Mouse (Mus musculus) hindbrain, embryonic 11.5 days (tissue): ENCODE results near the gene Olfr907. TPM values are rescaled to one million over a fixed set of nuclear protein-coding genes. Genes with fewer than 3 reads are reported as not detected.

Experiments used
- ATAC-seq: fragments of 200-750 bp; cut with Nextera tagmentation; 2 replicates; pipeline ENCODE4 v1.8.0; 2017; ENCODE audit warnings: mild to moderate bottlenecking, moderate TSS enrichment, moderate library complexity; ENCODE audit not compliant: low FRiP score
- DNase-seq: peaks from one replicate; pipeline ENCODE4 v3.0.0-alpha.2; 2015; ENCODE audit warnings: low spot score
- H3K27ac ChIP-seq: fragments of 300-500 bp; sonication (generic); 2 replicates; pipeline ENCODE4 v1.5.1; 2014; ENCODE audit warnings: mild to moderate bottlenecking, low read depth, low read length
- H3K27me3 ChIP-seq: fragments of 300-500 bp; sonication (generic); 2 replicates; pipeline ENCODE4 v1.6.1; 2014; ENCODE audit warnings: mild to moderate bottlenecking, low read length, moderate library complexity, mixed read lengths; ENCODE audit not compliant: control insufficient read depth, insufficient read depth
- H3K36me3 ChIP-seq: fragments of 300-500 bp; sonication (generic); 2 replicates; pipeline ENCODE4 v1.6.1; 2014; ENCODE audit warnings: mild to moderate bottlenecking, low read length, moderate library complexity, mixed read lengths; ENCODE audit not compliant: control insufficient read depth, insufficient read depth
- H3K4me1 ChIP-seq: fragments of 300-500 bp; sonication (generic); replicated peaks from 2 replicates; pipeline ENCODE4 v1.6.1; 2014; ENCODE audit warnings: low read length, mixed read lengths; ENCODE audit not compliant: control insufficient read depth, insufficient read depth
- H3K4me2 ChIP-seq: fragments of 300-500 bp; sonication (generic); replicated peaks from 2 replicates; pipeline ENCODE4 v1.6.1; 2014; ENCODE audit warnings: mild to moderate bottlenecking, low read depth, low read length
- H3K4me3 ChIP-seq: fragments of 300-500 bp; sonication (generic); 2 replicates; pipeline ENCODE4 v1.5.1; 2014; ENCODE audit warnings: low read depth, low read length
- H3K9ac ChIP-seq: fragments of 300-500 bp; sonication (generic); 2 replicates; pipeline ENCODE4 v1.6.1; 2014; ENCODE audit warnings: low read depth, low read length
- H3K9me3 ChIP-seq: fragments of 300-500 bp; sonication (generic); 2 replicates; pipeline ENCODE4 v1.6.1; 2016; ENCODE audit warnings: low read length; ENCODE audit not compliant: control insufficient read depth
- WGBS: fragments of 180-500 bp; shearing (Covaris S2); extraction: QIAGEN DNeasy Blood & Tissue Kit; methylation state at CpG from one replicate; pipeline ENCODE4 v1.1.7; 2014; 5-methylcytosine and 5-hydroxymethylcytosine counted together
- polyA plus RNA-seq: library from polyadenylated mRNA; unstranded; fragments of >200 nt; fragmentation: Nextera tagmentation; extraction: Ambion mirVana; gene quantifications from 2 replicates; pipeline ENCODE4 v1.2.1, GENCODE M21; 2014

Gene Olfr907
- polyA plus RNA-seq: not detected in 2 replicates

GRCm38 (mm10) chr9:38495501-38495900, at the start of gene Olfr907:
Gene Olfr907, plus strand, starts transcription at chr9:38495801.
- Histone ChIP-seq H3K4me3 (no peak within 1 kb of the TSS), H3K36me3 (no peaks in the 10 kb centered on the region), H3K4me2 (no peak within 1 kb of the TSS), H3K9me3 (no peaks in the 10 kb centered on the region), H3K4me1 (no peaks in the 10 kb centered on the region), H3K27ac (no peak within 1 kb of the TSS), H3K9ac (no peak within 1 kb of the TSS), H3K27me3 (no peaks in the 10 kb centered on the region)
- ATAC-seq (no peak), DNase-seq (no peak)
- 86% methylated on average over 2 of the region's 2 CpGs for WGBS

DNA sequence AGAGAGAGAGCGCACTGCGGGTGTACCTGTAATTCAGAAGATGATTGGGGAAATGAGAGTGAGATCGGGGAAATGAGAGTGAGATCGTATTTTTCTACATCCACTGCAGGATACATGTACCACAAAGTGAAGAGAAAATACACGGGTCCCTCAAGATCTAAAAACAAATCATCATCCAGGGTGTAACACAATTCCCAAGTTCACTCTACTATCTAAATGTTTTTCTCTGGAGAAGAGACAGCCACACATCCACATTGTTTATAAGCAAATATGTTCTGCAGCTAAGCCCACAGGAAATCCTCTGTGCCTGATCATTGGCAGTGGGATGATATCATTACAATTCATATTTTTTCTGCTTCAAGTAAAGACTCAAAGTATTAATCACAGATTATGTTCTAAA, 48.2 kb upstream of the Olfr907 start, which contains the start of gene Olfr902:
Olfr902 (plus strand) TSS at position 301 of the 400 bp plus-strand sequence.
- no peaks in the 10 kb centered on the region for H3K27me3 ChIP-seq
- no peak within 1 kb of the TSS for H3K4me3 ChIP-seq
- H3K4me1 ChIP-seq: no peaks in the 10 kb centered on the region
- WGBS: 89% methylated on average over 5 of the region's 5 CpGs
- DNase-seq: no peak
- H3K36me3 ChIP-seq: no peaks in the 10 kb centered on the region
- no peak for ATAC-seq
- H3K9me3 ChIP-seq: no peaks in the 10 kb centered on the region
- H3K9ac ChIP-seq: no peak within 1 kb of the TSS
- H3K27ac ChIP-seq: no peak within 1 kb of the TSS
- H3K4me2 ChIP-seq: no peak within 1 kb of the TSS

GRCm38 (mm10) chr9:38462844-38463243, 32.8 kb upstream of the Olfr907 start, which contains the start of gene Olfr904:
Gene Olfr904, plus strand, starts transcription at chr9:38463144.
- no peaks in the 10 kb centered on the region for H3K4me1 ChIP-seq
- no peaks in the 10 kb centered on the region for H3K9me3 ChIP-seq
- H3K27ac ChIP-seq: no peak within 1 kb of the TSS
- no peaks in the 10 kb centered on the region for H3K27me3 ChIP-seq
- no peak within 1 kb of the TSS for H3K4me3 ChIP-seq
- no peak within 1 kb of the TSS for H3K9ac ChIP-seq
- no peak for DNase-seq
- H3K36me3 ChIP-seq: no peaks in the 10 kb centered on the region
- no peak for ATAC-seq
- no peak within 1 kb of the TSS for H3K4me2 ChIP-seq

- Histone ChIP-seq H3K9me3 (no peaks in the 10 kb centered on the region), H3K36me3 (no peaks in the 10 kb centered on the region), H3K4me3 (no peak within 1 kb of the TSS), H3K4me2 (no peak within 1 kb of the TSS), H3K9ac (no peak within 1 kb of the TSS), H3K4me1 (no peaks in the 10 kb centered on the region), H3K27me3 (no peaks in the 10 kb centered on the region), H3K27ac (no peak within 1 kb of the TSS)
- DNase-seq (no peak), ATAC-seq (no peak)
Observed at GRCm38 (mm10) chr9:38470807-38471206, 24.8 kb upstream of the Olfr907 start, which contains the start of gene Olfr905. Gene Olfr905, plus strand, starts transcription at chr9:38471107.

GRCm38 (mm10) chr9:38486785-38487184, 8.8 kb upstream of the Olfr907 start, which contains the start of gene Olfr906:
Gene Olfr906, plus strand, starts transcription at chr9:38487085.
- WGBS: 89% methylated on average over 3 of the region's 3 CpGs
- Histone ChIP-seq H3K36me3 (no peaks in the 10 kb centered on the region), H3K4me3 (no peak within 1 kb of the TSS), H3K9ac (no peak within 1 kb of the TSS), H3K27me3 (no peaks in the 10 kb centered on the region), H3K4me1 (no peaks in the 10 kb centered on the region), H3K27ac (no peak within 1 kb of the TSS), H3K4me2 (no peak within 1 kb of the TSS), H3K9me3 (no peaks in the 10 kb centered on the region)
- ATAC-seq: no peak
- DNase-seq: no peak

DNA sequence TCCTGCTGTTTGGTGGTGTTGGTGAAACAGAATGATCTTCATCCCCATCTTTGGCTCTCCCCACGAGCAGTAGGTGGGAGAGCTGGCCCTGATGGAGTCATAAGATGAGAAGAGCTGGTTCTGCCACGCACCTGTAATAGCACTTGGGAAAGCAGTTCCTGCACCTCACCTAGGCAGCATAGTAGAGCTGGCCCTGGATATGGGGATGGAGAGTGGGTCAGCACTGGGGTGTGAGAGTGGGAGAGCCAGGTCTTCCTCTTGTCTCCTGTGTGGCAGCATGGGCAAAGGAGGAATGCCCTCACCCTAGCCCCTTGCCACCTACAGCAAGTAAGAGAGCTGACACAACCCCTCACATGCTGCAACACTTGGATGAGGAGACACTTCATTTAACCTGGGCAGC, 16.8 kb downstream of the Olfr907 start:
- Histone ChIP-seq H3K9ac (no peak overlapping the region), H3K9me3 (no peaks in the 10 kb centered on the region), H3K27ac (no peak overlapping the region), H3K36me3 (no peaks in the 10 kb centered on the region), H3K27me3 (no peaks in the 10 kb centered on the region), H3K4me1 (no peaks in the 10 kb centered on the region), H3K4me2 (no peak overlapping the region), H3K4me3 (no peak overlapping the region)
- DNase-seq (no peak), ATAC-seq (no peak)
- WGBS: 72% methylated on average over 2 of the region's 2 CpGs

DNA sequence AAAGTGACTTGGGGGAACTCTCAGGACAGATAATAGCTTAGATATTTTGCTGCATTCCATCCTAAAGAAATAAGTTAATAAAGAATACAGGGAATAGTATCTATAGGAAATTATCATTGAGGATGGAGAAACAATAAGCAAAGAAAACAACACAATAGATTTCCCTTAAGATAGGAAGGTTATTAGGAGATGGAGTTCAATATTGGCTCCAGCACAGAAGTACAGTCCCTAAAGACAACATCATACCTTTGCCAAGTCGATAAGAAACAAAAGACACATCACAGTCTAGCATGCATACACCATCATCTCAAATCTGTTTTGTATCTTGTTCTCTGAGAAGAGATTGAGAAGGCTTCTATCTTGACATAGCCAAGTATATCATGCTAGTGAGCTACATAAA, 25.7 kb downstream of the Olfr907 start, which contains the start of gene Olfr911-ps1:
Olfr911-ps1 (plus strand) TSS at position 301 of the 400 bp plus-strand sequence.
- H3K9ac ChIP-seq: no peak within 1 kb of the TSS
- no peak for ATAC-seq
- H3K27me3 ChIP-seq: no peaks in the 10 kb centered on the region
- no peaks in the 10 kb centered on the region for H3K4me1 ChIP-seq
- DNase-seq: no peak
- H3K9me3 ChIP-seq: no peaks in the 10 kb centered on the region
- 81% methylated on average over 1 of the region's 1 CpGs for WGBS
- H3K27ac ChIP-seq: no peak within 1 kb of the TSS
- H3K4me3 ChIP-seq: no peak within 1 kb of the TSS
- H3K4me2 ChIP-seq: no peak within 1 kb of the TSS
- no peaks in the 10 kb centered on the region for H3K36me3 ChIP-seq

GRCm38 (mm10) chr9:38537549-38537948, 41.9 kb downstream of the Olfr907 start, which contains the start of gene Olfr910:
Gene Olfr910, plus strand, starts transcription at chr9:38537849.
- no peak for DNase-seq
- Histone ChIP-seq H3K9me3 (no peaks in the 10 kb centered on the region), H3K27ac (no peak within 1 kb of the TSS), H3K4me3 (no peak within 1 kb of the TSS), H3K4me2 (no peak within 1 kb of the TSS), H3K27me3 (no peaks in the 10 kb centered on the region), H3K4me1 (no peaks in the 10 kb centered on the region), H3K9ac (no peak within 1 kb of the TSS), H3K36me3 (no peaks in the 10 kb centered on the region)
- 87% methylated on average over 2 of the region's 2 CpGs for WGBS
- ATAC-seq: no peak
